Mouse (Mus musculus) brain, embryonic 14.5 days (tissue): Measurements from ENCODE around the gene Osbpl6. TPM values are rescaled to one million over a fixed set of nuclear protein-coding genes. Genes with fewer than 3 reads are reported as not detected.
"Not testable (repeated sequence)": the region's sequence is repeated elsewhere in the genome, so short reads cannot be mapped to it uniquely, and the experiment has no call there.

Experiments used
- DNase-seq: peaks from one replicate; pipeline ENCODE4 v3.0.0-alpha.2; 2011; ENCODE audit warnings: low read depth
- CTCF ChIP-seq: fragments of 200-500 bp; IDR thresholded peaks from 2 replicates; pipeline ENCODE4 v1.5.1; 2012; ENCODE audit warnings: inconsistent platforms, mild to moderate bottlenecking, moderate library complexity, borderline replicate concordance; ENCODE audit not compliant: insufficient read depth, insufficient read length; ENCODE audit errors: extremely low read depth
- POLR2A ChIP-seq: fragments of 200-500 bp; IDR thresholded peaks from 2 replicates; pipeline ENCODE4 v1.6.1; 2012; ENCODE audit warnings: mild to moderate bottlenecking, inconsistent platforms, borderline replicate concordance; ENCODE audit not compliant: poor library complexity, insufficient read depth, insufficient read length, severe bottlenecking; ENCODE audit errors: extremely low read depth
- polyA plus RNA-seq: library from polyadenylated mRNA; depleted of rRNA; stranded (reverse); fragments of >200 nt; gene quantifications from 2 replicates; pipeline ENCODE4 v1.2.3, GENCODE M21; 2012

Gene Osbpl6
- polyA plus RNA-seq, 1 experiment: 18.4 TPM

DNA sequence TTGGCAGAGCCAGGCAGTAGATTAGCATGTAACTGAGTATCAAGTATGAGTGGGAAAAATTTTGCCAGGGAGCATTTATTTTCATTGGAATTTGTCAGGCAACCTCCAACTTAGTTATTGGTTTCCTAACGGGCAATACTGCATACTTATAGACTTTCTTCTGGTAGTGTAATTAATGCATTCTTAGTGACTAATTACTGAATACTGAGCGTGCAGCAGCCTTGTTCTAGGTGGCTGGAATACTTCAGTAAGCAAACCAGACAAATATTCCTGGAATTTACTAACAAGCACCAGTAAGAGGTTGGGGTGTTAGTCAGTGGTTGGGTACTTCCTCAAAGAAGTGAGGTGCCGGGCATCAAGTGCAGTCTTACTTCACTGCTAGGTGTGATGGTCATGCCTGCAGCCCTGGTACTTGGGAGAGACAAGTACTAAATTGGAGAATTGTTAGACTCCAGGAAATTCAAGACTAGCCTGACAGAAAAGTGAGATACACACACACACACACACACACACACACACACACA is 186.2 kb downstream of the Osbpl6 start:
- TF ChIP-seq POLR2A (no peak), CTCF (no peak)
- no peak for DNase-seq

DNA sequence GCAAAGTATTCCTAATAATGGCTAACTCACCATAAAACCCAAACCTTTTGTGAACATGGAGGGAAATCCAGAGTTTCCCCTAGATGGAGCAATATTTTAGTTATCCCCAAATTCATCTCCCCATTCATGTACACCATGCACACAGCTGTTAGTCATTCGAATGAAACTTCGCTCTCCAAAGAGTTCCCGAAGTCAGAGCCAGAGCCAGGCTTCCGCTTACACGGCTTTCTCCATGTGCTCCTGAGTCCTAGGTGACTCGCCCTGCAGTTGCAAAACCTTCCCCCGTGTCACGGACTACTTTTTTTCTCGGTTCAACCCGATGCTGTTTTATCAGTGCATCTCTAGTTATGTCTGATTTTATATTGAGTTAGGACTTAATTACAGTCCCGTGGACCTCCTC is 191.2 kb downstream of the Osbpl6 start:
- DNase-seq: no peak
- no peak for TF ChIP-seq CTCF
- no peak for TF ChIP-seq POLR2A

DNA sequence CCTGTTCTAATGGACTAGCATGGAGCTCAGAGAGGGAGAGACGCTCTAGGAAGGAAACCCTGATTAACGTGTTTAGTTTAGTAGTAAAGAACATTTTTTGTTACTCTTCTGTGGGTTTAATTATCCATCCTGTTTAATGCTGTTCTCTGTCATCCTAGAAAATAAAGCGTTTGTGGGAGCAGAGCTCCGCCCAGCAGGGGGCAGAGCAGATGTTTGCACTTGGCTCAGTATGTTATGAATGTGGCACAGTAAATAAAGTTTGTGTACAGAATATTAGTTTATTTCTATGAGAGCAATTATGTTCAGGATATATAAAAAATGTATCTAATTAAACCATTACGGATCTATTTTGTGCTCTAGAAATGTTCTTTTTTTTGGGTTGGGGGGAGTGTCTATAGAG is 192.9 kb downstream of the Osbpl6 start:
- DNase-seq: peak; percentile 19
- TF ChIP-seq CTCF: peak; percentile 32; the same call in 1 of the 2 replicates
- no peak for TF ChIP-seq POLR2A

DNA sequence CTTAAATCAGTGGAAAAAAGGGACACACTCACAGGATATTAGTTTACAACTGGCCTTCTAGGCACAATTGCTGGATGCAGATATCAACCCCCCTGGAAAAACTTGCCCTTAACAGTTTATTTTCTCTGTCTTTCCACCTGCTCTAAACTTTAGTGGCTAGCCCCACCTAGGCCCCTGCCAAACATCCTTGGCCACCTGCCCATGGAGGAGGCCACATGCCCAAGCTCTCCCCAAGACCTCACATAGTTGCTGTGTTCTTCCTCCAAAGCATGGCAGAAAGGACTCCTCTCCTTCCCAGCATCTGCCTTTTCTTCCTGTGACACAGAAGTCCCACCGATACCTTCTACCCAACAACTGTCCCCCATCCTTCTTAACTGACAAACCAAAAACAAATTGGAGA is 195.9 kb downstream of the Osbpl6 start:
- no peak for DNase-seq
- no peak for TF ChIP-seq POLR2A

DNA sequence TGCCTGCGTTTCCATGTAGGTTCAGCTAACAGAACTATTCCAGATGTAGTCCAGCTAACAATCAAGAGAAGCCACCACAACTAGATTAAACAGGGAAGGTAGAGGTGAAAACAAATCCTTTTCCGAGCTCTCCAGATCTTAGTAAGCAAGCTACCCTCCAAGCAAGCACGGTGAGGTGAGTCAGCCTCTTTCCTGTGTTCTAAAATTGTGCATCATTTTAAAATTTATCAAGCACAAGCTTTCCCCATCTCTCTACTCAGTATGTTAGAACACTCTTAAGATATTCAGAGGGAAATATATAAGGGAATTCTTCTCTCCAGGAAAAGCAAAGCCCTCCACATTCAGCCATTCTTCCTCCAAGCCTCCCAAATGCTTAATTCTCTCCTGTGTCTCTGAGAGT is 200.4 kb downstream of the Osbpl6 start:
- no peak for DNase-seq
- no peak for TF ChIP-seq CTCF
- TF ChIP-seq POLR2A: no peak

DNA sequence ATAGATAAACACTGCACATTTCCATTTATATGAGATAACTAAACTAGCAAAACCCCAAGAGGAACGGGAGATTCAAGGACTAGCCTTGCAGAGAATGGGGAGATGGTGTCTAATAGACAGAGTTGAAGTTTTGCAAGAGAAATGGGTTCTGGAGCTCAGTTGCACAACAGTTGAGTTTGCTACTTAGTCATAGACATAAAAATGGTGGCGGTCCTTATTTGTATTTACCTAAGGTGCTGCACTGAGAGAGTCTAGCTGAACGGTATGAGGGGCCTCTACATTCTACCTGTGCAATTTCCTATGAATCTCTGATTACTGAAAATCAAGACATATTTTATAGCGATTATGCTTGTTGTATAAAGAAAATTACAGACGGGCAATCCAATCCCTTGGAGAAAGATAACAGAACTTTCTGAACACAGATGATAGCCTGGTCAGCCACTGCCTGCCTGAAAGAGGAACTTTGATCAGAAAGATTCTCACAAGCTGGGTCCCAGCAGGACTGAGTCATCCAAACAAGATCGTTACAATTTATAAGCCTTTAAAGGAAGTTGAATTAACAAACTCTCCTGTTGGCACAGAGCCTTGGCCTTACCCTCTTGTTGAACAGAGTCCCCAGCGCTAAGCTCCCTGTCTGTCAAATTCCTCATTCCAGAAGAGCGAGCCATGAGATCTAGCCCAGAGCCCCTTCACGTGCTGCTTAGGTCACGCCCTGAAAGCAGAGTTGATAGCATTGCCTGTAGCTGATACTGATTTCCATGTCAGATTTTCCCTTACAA is 204.2 kb downstream of the Osbpl6 start:
- DNase-seq: peak; percentile 25
- TF ChIP-seq CTCF (no peak), POLR2A (no peak)

DNA sequence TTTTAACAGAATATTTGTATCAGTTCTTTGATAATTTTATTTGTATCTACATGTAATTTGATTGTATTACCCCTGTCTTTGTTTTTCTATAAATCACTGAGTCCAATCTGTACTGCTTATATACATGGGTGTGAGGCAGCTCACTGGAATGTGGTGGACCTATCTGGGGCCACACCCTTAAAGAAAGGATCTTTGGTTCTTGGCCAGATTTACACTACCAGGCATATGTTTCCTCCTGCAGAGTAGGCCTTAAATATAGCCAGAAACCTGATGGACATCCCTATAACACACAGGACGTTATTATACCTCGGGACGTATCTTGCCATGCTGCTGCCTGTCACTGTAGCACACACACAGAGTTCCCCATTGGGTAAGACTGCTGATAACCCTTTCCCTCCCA is 205.7 kb downstream of the Osbpl6 start:
- TF ChIP-seq CTCF: no peak
- no peak for DNase-seq

DNA sequence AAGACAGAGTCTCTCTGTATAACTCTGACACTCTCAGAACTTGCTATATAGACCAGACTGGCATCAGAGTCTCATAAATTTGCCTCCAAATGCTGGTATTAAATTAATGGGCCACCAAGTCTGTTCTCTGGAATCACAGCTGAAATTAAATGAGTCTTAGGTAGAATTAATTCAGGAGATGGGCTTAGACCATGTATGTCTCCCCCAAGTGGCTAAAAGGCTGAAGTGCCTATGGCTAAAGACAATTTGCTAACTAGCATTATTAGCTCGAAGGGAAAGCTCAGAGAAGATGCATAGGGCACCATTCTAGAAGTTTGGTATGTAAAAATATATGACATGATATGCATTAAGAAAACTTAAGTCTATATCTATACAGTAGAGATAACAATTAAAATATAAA is 211.8 kb downstream of the Osbpl6 start:
- TF ChIP-seq POLR2A (no peak), CTCF (peak; percentile 57; the same call in 1 of the 2 replicates)

DNA sequence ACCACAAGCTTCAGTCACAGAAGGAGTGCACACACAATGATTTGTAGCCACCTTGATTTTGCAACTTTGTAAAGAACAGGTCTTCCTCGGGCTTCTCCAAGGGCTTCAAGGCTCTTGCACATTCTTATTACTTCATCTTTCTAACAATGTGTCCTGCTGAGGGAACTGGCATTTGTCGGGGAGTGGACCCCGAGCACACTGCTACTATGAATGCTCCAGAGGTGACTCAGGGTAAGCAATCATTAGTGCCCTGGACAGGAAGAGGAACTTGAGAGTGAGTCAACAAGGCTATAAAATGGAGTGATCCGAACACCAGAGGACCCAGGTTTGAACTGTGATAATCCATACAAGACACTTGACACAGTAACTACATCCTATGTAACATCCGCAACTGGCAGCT is 213.9 kb downstream of the Osbpl6 start:
- TF ChIP-seq CTCF (no peak), POLR2A (no peak)
- no peak for DNase-seq

More for the DNA sequence above, 211.8 kb downstream of the Osbpl6 start:
- DNase-seq: peak; percentile 84

DNA sequence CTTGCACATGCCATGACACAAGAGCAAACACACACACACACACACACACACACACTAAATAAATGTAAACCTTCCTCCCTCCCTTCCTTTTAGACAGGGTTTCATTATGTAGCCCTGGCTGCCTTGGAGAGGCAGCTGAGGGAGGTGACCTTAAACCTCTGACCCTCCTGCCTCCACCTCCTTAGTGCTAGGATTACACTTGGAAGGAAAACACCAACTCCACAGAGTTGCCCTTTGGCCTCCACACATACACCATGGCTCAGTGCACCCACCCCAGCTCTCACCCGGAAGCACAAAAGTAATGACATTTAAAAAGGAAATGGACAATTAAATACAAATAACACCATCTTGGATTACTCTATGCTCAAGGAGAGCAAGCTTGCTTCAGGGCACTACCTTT is 215.4 kb downstream of the Osbpl6 start:
- no peak for DNase-seq
- no peak for TF ChIP-seq POLR2A

DNA sequence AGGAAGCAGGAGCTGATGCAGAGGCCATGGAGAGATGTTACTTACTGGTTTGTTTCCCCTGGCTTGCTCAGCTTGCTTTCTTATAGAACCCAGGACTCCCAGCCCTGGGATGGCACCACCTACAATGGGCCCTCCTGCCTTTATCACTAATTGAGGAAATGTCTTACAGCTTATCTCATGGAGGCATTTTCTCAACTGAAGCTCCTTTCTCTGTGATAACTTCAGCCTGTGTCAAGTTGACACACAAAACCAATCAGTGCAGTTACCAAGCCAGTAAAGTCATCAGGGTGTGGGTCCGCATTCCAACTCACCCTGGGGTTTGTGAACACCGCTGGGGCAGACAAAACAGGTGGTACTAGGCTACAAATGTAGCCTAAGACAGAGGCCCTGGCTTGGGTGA is 216.0 kb downstream of the Osbpl6 start:
- DNase-seq: not testable (repeated sequence)

DNA sequence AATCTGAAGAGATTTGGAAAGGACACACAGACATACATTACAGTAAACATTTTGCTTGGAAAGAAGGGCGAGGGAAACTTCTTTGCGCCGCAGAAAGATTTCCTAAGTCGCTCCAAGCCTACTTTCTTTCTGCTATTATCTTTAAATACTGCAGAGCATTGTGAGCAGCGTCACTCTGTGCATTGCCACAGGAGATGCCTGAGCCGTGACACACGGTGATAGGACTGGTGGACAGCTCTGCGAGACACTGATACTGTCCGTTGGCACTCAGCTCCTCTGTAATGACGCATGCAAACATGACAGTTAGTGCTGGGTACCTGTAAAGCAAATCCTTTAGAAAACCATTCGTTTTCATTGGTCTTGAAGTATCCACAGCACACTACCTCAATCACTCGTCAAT is 224.0 kb downstream of the Osbpl6 start:
- no peak for DNase-seq
- TF ChIP-seq CTCF (no peak), POLR2A (no peak)
